Mouse (Mus musculus) kidney, adult 8-10 months (tissue): ENCODE measurements around the gene Irak2.

Experiments
- DNase-seq, 2 experiments: peaks; one replicate each; pipeline ENCODE4 v3.0.0; 2022

The Irak2 gene

DNA sequence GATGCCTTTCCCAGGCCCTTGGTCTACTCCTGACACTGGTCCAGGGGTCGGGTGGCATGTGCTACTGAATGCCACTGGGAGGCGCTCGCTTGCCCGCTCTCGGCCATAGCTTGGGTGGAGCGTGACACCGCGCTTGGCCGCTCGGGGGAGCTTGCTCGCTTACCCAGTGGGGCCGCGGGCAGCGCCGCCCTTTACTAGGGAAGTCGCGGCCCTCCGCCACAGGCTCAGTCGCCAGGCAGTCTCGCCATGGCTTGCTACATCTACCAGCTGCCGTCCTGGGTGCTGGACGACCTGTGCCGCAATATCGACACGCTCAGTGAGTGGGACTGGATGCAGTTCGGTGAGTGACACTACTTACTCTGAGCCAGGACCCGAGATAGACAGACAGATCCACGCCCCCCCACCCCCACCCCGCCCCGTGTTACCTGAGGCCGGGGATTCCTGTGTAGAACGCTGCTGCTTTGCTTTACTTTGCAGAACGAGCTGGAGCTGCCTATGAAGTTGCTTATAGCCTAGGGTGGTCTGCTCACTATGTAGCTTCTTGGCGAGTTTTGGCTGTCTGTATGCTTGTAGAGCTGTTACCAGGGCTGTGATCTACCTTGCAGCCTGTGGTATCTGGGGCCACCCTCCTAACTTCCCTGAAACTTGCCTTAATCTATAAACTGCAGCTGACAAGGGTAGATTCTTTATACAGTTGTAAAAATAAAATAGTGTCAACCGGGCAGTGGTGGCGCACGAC lies at the start of gene Irak2:
TSS of gene Irak2 (plus strand) at position 166 of the 739 bp plus-strand sequence.
- peak; percentile 94 to 98 for DNase-seq

DNA sequence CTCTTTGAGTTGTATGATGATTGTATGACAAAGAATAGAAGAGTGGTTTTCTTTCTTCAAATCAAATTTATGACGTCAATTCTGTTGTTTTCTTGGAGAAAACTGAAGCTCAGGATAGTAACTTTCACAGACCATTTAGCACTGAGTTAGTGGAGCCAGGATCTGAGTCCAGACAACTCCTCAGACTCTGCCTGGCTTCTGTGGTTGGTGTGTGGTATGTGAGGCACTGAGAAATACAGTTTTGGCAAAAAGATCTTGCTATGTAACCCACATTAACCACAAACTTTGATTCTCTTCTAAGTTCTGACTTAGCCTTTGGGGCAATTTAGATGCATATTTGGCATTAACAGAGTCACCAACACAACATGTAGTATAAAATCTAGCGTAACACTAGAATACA lies 45.6 kb upstream of the Irak2 start:
- no peak for DNase-seq

DNA sequence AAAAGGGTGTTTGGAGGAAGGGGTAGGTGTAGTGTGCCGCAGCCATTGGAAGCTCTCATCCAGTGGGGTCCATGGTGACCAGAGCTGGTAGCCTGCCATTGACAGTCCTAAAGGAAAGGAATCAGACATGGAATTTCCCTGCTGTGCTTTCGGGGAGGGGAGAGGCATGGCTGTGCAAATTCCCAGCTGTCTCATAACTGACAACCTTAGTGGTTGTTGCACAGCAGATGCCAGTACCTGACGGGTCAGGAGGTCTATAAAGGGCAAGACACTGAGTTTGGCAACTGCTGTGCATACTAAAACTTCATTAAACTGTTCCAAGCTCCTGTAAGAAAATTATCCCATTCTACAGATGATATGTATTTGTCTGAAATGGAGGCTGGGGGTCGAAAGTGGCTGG lies 40.3 kb upstream of the Irak2 start:
- no peak for DNase-seq

DNA sequence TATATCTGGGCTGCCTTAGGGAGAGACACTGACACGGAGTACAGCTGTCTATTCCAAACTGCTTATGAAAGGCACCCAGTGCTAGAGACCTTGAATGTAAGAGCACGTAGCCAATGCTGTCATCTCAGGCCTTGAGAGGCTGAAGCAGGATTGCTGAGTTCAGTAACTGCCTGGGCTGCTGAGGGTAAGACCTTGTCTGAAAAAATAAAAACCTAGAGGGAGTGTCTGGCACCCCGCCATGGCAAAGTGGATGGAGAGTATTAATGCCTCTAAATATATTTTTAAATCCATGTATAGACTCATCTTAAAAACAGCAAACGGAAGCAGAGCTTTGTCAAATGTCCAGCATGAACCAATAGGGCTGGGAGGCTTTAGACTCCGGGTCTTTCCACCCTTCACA lies 38.4 kb upstream of the Irak2 start:
- peak in 1 of 2 experiments; percentile 16 for DNase-seq

DNA sequence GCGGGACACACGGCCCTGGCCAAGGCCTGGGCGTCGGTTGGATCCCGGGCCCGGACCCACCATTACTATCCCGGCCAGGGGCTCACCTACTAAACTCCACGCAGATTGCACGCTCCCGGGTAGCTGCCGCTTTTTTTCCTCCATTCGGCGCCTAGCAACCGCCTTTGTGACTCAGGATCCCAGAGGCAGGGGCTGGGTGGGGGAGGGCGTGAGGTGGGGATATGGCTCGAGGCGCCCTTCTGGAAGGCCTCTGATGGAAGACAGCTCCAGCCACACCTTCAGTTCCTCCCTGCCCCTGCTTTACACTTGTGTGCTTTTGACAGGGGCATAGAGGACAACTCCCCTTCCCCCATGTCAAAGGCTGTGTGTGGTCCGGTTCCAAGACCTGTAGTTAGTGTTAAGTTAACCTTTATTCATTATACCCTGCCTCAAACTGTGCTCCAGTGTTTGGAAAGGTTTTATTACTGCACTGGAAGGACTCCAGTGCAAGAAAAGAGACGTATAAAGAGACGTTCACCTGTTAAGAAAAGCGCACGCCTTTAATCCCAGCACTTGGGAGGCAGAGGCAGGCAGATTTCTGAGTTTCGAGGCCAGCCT lies 37.6 kb upstream of the Irak2 start, which contains the start of gene Fancd2os:
TSS of gene Fancd2os (minus strand) at position 173 of the 597 bp plus-strand sequence.
- peak; percentile 15 to 31 for DNase-seq

DNA sequence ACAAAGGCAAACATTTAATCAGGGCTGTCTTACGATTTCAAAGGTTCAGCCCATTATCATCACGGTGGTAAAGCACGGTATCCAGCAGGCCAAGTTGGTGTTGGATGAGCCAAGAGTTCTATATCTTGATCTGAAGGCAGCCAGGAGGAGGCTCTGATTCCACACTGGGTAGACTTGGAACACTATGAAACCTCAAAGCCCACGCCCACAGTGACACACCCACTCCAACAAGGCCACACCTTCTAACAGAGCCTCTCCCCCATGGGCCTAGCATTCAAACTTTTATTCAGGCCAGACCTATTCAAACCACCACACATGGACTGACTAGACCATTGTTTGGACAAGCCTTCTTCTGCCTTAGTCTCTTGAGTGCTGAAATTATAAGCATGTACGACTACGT lies 35.4 kb upstream of the Irak2 start:
- no peak for DNase-seq

DNA sequence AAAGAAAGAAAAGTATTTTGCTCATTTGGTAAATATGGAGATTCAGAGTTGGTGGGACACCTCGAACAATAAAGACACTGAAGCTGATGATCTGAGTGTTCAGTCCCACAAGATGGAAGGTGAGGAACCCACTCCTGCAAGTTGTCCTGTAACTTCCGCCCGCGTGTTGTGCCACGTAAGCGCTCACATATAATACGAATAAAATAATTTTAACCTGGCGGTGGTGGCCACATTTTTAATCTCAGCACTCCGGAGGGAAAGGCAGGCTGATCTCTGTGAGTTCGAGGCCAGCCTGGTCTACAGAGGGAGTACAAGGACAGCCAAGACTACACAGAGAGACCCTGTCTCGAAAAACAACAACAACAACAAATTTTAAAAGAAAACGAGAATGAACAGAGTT lies 34.3 kb upstream of the Irak2 start:
- DNase-seq = no peak

DNA sequence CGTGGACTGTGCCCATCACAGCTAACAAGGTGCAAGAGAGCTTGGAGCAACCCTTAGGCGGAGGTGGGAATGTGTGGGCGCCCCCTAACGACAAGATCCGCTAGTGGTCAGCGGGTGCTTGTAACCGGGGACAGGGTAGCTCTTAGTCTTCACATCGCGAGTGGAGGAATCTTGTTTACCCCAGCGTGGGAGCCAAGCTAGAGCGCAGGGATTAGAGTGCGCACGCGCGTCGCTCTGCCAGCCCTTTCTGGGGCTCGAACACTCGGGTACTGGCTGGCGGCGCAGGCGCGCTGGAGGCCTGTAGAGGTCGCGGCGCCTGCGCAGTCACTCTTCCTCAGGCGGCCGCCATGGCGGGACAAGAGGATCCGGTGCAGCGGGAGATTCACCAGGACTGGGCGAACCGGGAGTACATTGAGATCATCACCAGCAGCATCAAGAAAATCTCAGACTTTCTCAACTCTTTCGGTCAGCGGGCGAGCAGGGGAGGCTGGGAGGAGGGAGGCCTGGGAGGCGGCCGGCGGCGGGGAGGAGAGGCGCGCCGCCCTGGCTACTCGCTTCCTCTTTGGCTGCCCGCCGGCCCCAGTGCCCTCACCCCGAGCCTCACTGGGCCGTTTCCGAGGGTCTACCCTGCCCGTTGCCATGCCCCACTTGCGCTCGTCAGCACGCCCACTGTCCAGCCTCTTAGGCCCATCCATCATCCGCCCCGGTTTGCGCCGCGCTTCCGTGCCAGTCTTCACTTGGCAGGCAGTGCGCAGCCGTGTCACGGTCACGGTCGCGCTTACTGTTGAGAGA lies 33.6 kb upstream of the Irak2 start, which contains the start of gene Brk1:
TSS of gene Brk1 (plus strand) at position 341 of the 792 bp plus-strand sequence.
- DNase-seq = peak; percentile 87 to 88

DNA sequence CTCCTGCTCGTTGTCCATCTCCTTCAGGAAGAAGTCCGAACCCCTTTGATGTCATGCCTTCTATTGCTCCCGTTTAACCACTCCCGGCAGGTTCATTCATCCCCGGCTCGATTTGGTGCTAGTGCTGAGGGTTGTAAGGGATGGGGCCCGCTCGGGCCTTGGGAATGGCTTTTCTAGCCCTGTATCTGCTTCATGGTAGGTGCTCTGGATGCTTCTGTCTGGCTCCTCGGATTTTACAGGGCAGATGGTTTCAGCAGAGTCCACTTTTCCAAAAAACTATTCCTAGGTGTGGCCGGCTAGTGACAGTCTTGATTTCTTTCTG lies 33.1 kb upstream of the Irak2 start:
- no peak for DNase-seq

DNA sequence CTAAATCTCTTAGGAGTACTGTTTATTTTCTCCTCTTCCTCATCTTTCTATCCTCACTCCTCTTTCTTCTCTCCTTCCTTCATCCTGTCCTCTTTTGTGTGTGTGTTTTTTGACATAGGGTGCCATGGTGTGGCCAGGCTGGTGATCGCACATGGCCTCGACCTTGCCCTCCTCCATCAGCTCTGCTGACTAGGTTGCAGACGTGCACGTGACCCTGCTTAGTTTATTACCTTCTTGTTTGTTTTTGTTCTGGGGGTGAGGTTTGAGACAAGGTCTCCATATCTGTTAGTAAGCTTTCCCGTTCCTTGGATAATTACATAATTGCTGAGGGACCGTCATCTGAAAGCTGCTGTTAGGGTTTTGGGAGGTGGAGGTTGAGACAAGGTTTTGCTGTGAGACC lies 29.4 kb upstream of the Irak2 start:
- no peak for DNase-seq

DNA sequence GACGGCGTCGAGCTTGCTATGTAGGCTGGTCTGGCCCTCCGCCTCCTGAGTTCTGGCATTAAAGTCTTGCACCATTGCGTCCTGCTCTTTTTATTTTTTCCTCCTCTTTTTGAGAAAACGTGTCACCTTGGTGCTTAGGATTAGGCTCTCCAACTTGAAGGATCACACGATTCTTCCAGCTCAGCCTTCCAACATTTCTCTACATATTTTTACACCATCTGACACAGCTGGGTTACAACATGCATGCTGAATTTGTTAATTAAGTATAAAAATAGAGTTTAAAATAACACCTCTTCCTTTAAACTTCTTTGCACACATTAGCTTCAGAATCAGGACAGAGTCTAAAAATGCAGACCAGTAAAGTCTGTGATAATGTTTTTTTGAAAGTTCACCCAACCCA lies 29.0 kb upstream of the Irak2 start:
- no peak for DNase-seq

DNA sequence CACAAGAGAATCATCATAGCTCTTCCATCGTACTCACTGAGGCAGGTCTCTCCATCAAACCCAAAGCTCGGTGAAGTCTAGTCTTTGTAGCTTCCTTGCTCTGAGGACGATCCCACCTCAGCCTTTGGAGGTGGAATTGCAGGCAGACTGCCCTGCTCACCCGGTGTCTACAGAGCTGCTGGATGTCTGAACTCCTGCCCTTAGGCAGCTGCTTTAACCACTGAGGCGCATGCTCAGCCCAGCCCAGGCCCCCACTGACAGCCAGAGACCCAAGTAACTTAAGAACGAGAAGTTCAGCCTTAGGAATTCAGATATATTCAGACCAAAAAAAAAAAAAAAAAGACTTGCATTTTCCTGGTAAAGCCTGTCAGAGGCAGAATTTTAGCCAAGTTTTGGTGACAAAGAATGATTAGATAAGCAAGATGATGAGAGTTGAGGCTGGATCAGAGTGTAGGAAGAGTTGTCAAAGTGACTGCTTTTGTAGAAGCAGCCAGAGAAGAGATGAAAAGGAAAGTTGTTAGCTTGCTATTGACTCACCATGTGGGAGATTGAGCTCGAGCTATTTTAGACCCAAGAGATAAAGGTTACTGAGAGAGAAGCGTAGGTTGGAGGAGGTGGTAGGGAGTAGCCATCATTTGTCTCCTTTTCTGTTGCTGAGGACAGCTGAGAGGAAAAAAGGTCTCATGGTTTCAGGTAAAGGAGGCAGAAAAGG lies 25.9 kb upstream of the Irak2 start:
- no peak for DNase-seq

DNA sequence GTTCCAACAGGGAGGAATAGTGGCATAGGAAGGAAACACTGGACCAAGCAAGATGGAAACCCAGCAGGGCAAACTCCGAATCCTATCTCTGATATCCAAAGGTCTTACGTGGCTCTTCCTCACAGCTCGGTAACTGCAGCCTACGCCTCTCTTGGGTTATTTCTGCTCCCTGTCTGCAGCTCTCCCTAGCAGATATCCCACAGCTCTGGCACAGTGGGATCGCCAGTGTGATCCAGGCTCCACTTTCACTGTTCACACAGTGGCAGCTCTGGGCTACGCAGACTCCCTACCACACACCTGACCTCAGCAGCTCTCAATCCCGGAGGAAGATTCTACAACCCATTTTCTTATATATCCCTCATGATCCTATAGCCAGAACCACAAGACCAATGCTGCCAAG lies 24.1 kb upstream of the Irak2 start:
- DNase-seq = no peak

DNA sequence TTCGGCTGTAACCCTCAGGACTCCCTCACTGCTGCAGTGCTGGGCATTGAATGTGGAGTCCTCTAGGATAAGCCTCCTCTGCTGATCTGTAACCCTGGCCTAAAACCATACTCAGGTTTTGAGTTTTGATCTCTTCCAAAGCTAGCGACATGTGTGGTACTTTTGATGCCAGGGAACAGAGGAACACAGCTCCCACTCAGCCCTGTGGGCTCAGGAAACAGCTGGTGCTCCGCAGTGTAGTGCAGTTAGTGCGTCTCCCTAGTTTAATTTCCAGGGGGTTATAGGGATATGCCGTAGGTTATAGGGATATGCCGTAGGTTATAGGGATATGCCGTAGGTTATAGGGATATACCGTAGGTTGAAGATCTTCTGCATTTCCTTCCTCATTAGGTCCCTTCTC lies 23.3 kb upstream of the Irak2 start:
- DNase-seq = no peak

DNA sequence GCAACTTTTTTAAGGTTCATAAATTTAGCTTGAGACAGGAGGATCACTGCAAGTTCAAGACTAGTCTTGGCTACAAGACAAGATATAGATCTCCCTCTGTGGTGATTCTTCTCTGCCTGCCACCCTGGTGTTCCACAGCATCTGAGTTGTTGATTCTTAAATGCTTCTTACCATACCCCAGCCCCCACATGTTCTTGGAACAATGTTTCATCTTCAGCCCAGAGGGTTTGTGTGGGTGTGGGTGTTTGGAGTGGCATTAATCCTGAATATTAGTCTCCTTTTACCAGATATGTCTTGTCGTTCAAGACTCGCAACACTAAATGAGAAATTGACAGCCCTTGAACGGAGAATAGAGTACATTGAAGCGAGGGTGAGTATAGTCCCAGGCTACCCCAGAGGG lies 22.8 kb upstream of the Irak2 start:
- DNase-seq = no peak

DNA sequence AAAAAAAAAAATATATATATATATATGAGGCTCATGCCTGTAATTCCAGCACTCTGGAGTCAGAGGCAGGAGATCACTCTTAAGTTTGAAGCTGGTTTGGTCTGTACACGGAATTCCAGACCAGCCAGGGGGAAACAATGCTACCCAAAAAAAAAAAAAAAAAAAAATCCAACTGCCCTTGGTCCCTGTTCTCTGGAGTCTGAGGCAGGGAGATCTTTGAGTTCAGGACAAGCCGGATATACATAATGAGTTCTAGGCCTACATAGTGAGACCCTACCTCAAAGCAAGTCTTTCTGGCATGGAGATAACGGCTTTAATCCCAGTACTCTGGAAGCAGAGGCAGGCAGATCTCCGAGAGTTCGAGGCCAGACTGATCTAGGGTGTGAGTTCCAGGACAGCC lies 14.9 kb upstream of the Irak2 start:
- DNase-seq = no peak

DNA sequence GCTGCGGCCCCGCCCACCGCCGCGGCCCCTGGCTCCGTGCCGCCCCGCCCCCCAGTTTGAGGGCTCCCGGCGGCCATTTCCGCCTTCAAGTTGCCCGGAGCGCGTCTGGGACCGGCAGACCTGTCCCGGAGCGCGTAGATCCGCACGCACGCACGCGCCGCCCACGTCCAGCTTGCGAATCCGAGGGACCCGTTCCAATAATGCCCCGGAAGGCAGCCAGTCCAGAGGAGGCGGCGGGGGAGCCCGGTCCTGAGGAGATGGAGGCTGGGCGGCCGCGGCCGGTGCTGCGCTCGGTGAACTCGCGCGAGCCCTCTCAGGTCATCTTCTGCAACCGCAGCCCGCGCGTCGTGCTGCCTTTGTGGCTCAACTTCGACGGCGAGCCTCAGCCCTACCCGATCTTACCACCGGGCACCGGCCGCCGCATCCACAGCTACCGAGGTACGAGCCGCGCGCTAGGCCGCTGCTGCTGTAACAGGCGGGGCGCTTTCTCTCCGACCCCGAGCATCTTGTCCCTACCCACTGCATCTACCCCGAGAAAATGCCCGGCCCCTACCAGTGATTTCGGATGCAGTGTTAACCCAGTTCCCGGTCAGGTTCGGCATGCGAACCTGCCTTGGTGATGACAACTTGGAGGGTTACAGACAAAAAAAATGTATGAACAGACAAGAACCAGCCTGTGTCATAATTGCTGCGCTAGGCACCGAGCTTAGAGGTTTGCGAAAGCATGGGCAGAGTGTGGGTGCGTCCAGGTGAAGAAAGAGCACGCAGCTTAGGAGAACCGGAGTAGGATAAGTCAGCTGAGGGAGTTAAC lies 14.1 kb upstream of the Irak2 start, which contains the start of gene Vhl:
TSS of gene Vhl (plus strand) at position 19 of the 811 bp plus-strand sequence.
- peak; percentile 89 for DNase-seq

DNA sequence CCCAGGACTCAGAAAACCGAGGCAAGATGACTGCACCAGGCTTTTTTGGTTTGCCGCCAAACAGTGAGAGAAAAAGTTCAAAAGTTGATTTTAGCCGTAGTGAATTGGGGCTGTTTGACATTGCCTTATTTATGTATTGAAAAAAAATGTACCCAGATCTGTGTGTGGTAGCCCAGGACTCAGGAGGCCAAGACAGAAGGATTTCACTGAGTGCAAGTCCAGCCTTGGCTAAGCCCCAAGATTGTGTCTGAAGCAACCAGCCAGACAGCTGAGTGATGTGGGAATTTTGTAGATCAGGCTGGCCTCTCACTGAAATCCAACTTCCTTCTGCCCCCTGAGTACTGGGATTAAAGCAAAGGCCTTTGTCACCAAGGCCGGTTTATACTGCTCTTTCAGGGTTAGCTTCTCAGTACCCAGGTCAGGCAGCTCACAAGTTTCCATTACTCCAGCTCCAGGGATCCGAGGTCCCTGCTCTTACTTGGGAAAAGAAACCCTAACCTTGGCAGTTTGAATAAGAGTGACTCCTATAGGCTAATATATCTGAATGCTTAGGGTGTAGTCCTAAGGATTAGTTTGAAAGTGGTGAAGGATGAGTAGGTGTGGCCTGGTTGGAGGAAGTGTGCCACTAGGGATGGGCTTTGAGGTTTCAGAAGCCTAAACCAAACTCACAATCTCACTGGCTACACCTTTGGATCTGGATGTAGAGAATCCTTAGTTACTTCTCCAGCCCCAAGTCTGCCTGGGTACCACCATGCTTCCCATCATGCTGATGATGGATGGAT lies 13.1 kb upstream of the Irak2 start:
- no peak for DNase-seq

DNA sequence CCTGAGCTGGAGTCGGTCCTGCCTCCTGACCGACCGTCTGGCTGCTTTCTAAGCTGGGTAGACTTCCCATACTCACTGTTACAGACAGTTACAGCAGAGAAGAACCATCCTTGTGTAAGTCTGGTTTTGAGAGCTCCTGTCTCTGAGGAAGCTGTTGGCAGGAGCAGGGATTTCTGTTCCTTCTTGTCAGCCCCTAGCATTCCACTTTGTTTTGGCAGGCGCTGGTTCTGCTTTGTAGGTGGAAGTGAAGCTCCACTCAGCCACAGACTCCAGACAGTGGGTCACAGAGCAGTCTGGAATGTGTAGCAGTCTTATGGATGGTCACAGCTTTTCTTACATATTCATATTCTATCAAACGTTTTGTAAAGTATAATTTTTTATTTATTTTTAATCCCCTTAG lies 7.9 kb upstream of the Irak2 start:
- no peak for DNase-seq

DNA sequence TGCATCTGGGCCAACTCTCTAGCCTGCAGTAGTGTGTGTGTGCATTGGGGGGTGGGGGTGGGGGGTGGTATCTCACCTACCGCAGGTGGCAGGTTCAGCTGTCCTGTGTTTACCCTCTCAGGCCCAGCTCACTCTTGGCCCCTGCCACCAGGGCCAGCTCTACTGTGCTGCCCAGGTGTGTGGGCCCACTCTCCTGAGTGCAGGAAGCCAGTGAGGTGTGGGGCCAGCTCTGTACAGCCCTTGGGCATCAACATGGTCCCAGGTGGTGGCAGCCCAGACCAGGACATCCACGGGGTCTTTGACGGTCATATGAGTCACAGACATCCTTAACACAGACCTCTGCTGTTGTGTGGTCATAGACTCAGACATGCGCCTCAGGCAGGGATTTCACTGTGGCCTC lies 5.4 kb upstream of the Irak2 start:
- no peak for DNase-seq

DNA sequence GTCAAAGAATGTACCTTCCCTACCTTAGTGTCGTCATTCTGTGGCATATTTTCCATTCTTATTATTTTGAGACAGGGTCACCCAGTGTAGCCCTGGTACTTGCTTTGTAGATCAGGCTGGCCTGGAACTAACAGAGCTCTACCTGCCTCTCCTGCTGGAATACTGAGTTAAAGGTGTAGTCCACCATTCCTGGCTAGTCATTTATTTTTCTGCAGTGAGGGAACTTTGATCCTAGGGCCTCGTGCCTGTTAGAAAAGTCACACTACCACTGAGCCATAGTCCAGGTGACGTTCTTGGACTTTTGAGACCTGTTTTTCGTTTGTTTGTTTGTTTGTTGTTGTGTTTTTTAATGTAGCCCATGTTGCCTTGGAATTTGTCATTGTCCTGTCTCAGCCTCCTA lies 934 bp downstream of the Irak2 start:
- DNase-seq = peak; percentile 68 to 74

DNA sequence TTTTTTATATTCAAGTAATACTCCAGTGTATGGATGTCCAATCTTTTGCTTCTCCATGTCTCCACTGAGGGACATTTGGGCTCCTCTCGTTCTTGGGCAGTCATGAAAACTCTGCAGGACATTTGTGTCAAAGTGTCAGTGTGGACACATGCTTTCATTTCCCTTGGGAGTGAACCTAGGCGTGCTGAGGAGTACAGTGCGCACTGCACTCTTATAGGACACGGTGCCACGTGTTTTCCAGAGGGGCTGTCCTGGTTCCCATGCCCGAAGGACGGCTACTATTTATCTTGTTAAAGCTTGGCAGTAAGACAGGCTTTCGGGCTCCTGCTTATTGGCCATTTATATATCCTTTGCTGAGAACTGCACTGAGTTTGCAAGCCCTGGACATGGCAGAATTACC lies 4.3 kb downstream of the Irak2 start:
- DNase-seq = no peak
